Mouse (Mus musculus) heart, adult 2 months (tissue): ENCODE data around the gene Fam187a.

Source experiments
- CTCF ChIP-seq: fragments of 200-600 bp; IDR thresholded peaks from 2 replicates; pipeline ENCODE4 v1.8.1; 2022; ENCODE audit warnings: antibody characterized with exemption, mild to moderate bottlenecking, moderate library complexity
- POLR2A ChIP-seq: fragments of 200-500 bp; IDR thresholded peaks from 2 replicates; pipeline ENCODE4 v1.6.1; 2011; ENCODE audit warnings: mild to moderate bottlenecking, low read depth, low read length, control low read depth; ENCODE audit not compliant: insufficient read depth

DNA sequence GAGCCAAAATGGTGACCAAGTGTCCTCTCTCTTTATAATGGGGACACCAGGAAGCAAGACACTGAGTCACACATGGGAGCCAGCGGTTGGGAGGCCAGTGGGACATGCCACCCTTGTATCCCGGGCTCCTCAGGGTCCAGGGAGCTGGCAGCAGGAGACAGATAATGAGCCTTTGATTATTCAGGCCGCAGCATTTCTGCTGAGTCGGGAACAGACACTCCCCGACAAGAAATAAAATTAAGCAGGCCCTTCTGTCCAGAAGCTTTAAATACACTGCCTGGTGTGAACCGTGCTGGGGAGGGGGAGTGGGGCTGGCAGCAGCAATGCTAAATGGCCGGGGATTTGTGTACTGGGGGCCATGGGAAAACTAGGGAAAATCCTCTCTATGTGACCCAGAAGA is 26.4 kb downstream of the Fam187a start:
- TF ChIP-seq POLR2A: no peak
- TF ChIP-seq CTCF: no peak
